Mouse (Mus musculus) C2C12 (cell line): ENCODE data around the gene Zfp423. TPM values are rescaled to one million over a fixed set of nuclear protein-coding genes. Genes with fewer than 3 reads are reported as not detected.

Source experiments
- H3K27me3 ChIP-seq: one replicate; pipeline ENCODE4 v1.6.1; 2011; ENCODE audit not compliant: control insufficient read depth, insufficient read depth, insufficient read length
- H3K36me3 ChIP-seq: one replicate; pipeline ENCODE4 v1.6.1; 2011; ENCODE audit not compliant: control insufficient read depth, insufficient read depth
- H3K4me3 ChIP-seq: one replicate; pipeline ENCODE4 v1.5.1; 2011; ENCODE audit warnings: mild to moderate bottlenecking, control low read depth; ENCODE audit not compliant: poor library complexity, insufficient read depth, severe bottlenecking
- H3K79me2 ChIP-seq: one replicate; pipeline ENCODE4 v1.6.1; 2011; ENCODE audit not compliant: control insufficient read depth, insufficient read depth
- H3K79me3 ChIP-seq: one replicate; pipeline ENCODE4 v1.6.1; 2011; ENCODE audit warnings: low read depth, control low read depth
- H3ac ChIP-seq: one replicate; pipeline ENCODE3; 2011; ENCODE audit warnings: low read depth; ENCODE audit not compliant: control insufficient read depth, insufficient read length
- CEBPB ChIP-seq: IDR thresholded peaks from one replicate; pipeline ENCODE4 v1.6.1; 2011; ENCODE audit warnings: low read depth, mild to moderate bottlenecking, control low read depth, moderate library complexity
- CTCF ChIP-seq: IDR thresholded peaks from one replicate; pipeline ENCODE4 v1.5.1; 2011; ENCODE audit not compliant: control insufficient read depth, insufficient read depth, insufficient read length
- FOSL1 ChIP-seq: IDR thresholded peaks from one replicate; pipeline ENCODE4 v1.8.0; 2011; ENCODE audit warnings: mild to moderate bottlenecking, low read length; ENCODE audit not compliant: poor library complexity, insufficient read depth, severe bottlenecking
- MAX ChIP-seq: IDR thresholded peaks from one replicate; pipeline ENCODE4 v1.6.1; 2011; ENCODE audit warnings: mild to moderate bottlenecking, control low read depth
- MYOD1 ChIP-seq: IDR thresholded peaks from one replicate; pipeline ENCODE4 v1.6.1; 2011; ENCODE audit warnings: low read depth; ENCODE audit not compliant: control insufficient read depth, insufficient read length
- MYOG ChIP-seq: IDR thresholded peaks from one replicate; pipeline ENCODE4 v1.6.1; 2011; ENCODE audit not compliant: control insufficient read depth, insufficient read length; ENCODE audit errors: extremely low read depth
- USF1 ChIP-seq: IDR thresholded peaks from one replicate; pipeline ENCODE4 v1.6.1; 2011; ENCODE audit warnings: low read depth, mild to moderate bottlenecking, control low read depth, moderate library complexity
- polyA plus RNA-seq: library from polyadenylated mRNA; unstranded; fragments of >200 nt; fragmentation: generic; extraction: Trizol; gene quantifications from one replicate; pipeline ENCODE4 v1.2.1, GENCODE M21; 2012; ENCODE audit warnings: missing spikeins

Zfp423 gene
- polyA plus RNA-seq, 1 experiment = 0.14 TPM

GRCm38 (mm10) chr8:87775889-87776288 lies 183.5 kb downstream of the Zfp423 start:
- H3K79me2 ChIP-seq = no peaks in the 10 kb centered on the region
- H3K4me3 ChIP-seq = no peak overlapping the region
- no peaks in the 10 kb centered on the region for H3K36me3 ChIP-seq
- H3K27me3 ChIP-seq = peaks cover 3% of the 10 kb centered on the region
- no peaks in the 10 kb centered on the region for H3K79me3 ChIP-seq
- no peak overlapping the region for H3ac ChIP-seq
- TF ChIP-seq MYOG (no peak), FOSL1 (no peak), USF1 (no peak)

- Histone ChIP-seq H3K36me3 (no peaks in the 10 kb centered on the region), H3K79me3 (no peaks in the 10 kb centered on the region), H3K79me2 (no peaks in the 10 kb centered on the region), H3K4me3 (no peak overlapping the region), H3K27me3 (peaks cover 3% of the 10 kb centered on the region), H3ac (no peak overlapping the region)
- TF ChIP-seq CTCF = no peak
- no peak for TF ChIP-seq MAX
- no peak for TF ChIP-seq MYOD1
- TF ChIP-seq USF1 = no peak
- TF ChIP-seq CEBPB = no peak
Observed at GRCm38 (mm10) chr8:87774966-87775365, 184.4 kb downstream of the Zfp423 start.

- Histone ChIP-seq H3K4me3 (no peak overlapping the region), H3K79me2 (no peaks in the 10 kb centered on the region), H3K36me3 (no peaks in the 10 kb centered on the region), H3K27me3 (peaks cover 3% of the 10 kb centered on the region), H3ac (no peak overlapping the region), H3K79me3 (no peaks in the 10 kb centered on the region)
- no peak for TF ChIP-seq CEBPB
- no peak for TF ChIP-seq MYOD1
- no peak for TF ChIP-seq MYOG
- TF ChIP-seq FOSL1 = no peak
- TF ChIP-seq MAX = no peak
- TF ChIP-seq USF1 = no peak
- no peak for TF ChIP-seq CTCF
Observed at GRCm38 (mm10) chr8:87772894-87773502, 186.4 kb downstream of the Zfp423 start.

- Histone ChIP-seq H3K36me3 (no peaks in the 10 kb centered on the region), H3K79me2 (no peaks in the 10 kb centered on the region), H3K79me3 (no peaks in the 10 kb centered on the region), H3K27me3 (peaks cover 3% of the 10 kb centered on the region), H3ac (no peak overlapping the region), H3K4me3 (no peak overlapping the region)
- TF ChIP-seq MAX = no peak
- TF ChIP-seq FOSL1 = no peak
- no peak for TF ChIP-seq MYOG
- no peak for TF ChIP-seq USF1
- TF ChIP-seq CTCF = no peak
- TF ChIP-seq MYOD1 = no peak
- no peak for TF ChIP-seq CEBPB
Observed at GRCm38 (mm10) chr8:87767882-87768281, 191.5 kb downstream of the Zfp423 start.

- H3K79me2 ChIP-seq = no peaks in the 10 kb centered on the region
- no peaks in the 10 kb centered on the region for H3K27me3 ChIP-seq
- no peak overlapping the region for H3K4me3 ChIP-seq
- H3K79me3 ChIP-seq = no peaks in the 10 kb centered on the region
- H3K36me3 ChIP-seq = no peaks in the 10 kb centered on the region
- TF ChIP-seq MYOD1 (no peak), CTCF (no peak), USF1 (no peak), FOSL1 (no peak), CEBPB (no peak), MAX (no peak), MYOG (no peak)
- H3ac ChIP-seq = no peak overlapping the region
Observed at GRCm38 (mm10) chr8:87765276-87765675, 194.1 kb downstream of the Zfp423 start.

- H3K79me3 ChIP-seq = no peaks in the 10 kb centered on the region
- TF ChIP-seq MAX (no peak), USF1 (no peak)
Observed at GRCm38 (mm10) chr8:87758750-87759149, 200.6 kb downstream of the Zfp423 start.

More at GRCm38 (mm10) chr8:87758750-87759149, 200.6 kb downstream of the Zfp423 start:
- no peak overlapping the region for H3ac ChIP-seq
- H3K79me2 ChIP-seq = no peaks in the 10 kb centered on the region
- no peak overlapping the region for H3K4me3 ChIP-seq
- no peaks in the 10 kb centered on the region for H3K36me3 ChIP-seq
- no peaks in the 10 kb centered on the region for H3K27me3 ChIP-seq
